Mouse (Mus musculus) megakaryocyte, adult 5-6 weeks (primary cell): Measurements from ENCODE around the gene Sema4d. TPM values are rescaled to one million over a fixed set of nuclear protein-coding genes. Genes with fewer than 3 reads are reported as not detected.
"Not testable (repeated sequence)": the region's sequence is repeated elsewhere in the genome, so short reads cannot be mapped to it uniquely, and the experiment has no call there.

ENCODE experiments used
- ATAC-seq: 2 replicates; pipeline ENCODE4 v1.8.0; 2016; ENCODE audit warnings: mild to moderate bottlenecking, inconsistent platforms; ENCODE audit not compliant: poor library complexity, severe bottlenecking
- total RNA-seq, 2 experiments: library from RNA; stranded (forward) in 1 of 2; stranded (reverse) in 1 of 2; fragments of 153-499, 151-499 nt in 1 of 2; fragments of 221-1000, 200-1000 nt in 1 of 2; gene quantifications; 2 replicates each; pipeline versions ENCODE4 v1.2.3 to v1.2.4; 2015 to 2017

The Sema4d gene
- total RNA-seq, 2 experiments from 2014 or later = 54.1 to 110 TPM

DNA sequence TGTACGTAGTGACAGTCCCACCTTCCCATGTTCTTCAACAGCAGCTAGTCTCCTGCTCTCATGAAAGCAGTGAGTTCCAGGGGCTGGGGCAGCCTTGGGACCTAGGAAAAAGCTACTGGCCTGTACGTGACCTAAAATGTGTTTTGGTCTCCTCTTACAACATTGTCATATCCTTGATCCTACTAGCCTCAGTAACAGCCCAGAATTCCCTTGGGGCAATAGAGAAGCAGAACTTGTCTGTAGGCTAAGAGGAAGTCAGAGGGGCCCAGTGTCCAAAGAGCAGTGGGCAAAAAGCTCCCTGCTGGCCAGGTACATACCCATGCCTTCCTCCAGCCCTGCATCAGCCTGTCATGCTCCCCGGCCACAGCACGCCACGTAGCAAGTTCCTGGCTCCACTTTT lies 106.6 kb downstream of the Sema4d start:
- ATAC-seq = 0 out of 2 replicates have a peak, but pooled peaks have one; percentile 49

- ATAC-seq = no peak
These were observed 108.1 kb downstream of the Sema4d start for GRCm38 (mm10) chr13:51685290-51685966.

DNA sequence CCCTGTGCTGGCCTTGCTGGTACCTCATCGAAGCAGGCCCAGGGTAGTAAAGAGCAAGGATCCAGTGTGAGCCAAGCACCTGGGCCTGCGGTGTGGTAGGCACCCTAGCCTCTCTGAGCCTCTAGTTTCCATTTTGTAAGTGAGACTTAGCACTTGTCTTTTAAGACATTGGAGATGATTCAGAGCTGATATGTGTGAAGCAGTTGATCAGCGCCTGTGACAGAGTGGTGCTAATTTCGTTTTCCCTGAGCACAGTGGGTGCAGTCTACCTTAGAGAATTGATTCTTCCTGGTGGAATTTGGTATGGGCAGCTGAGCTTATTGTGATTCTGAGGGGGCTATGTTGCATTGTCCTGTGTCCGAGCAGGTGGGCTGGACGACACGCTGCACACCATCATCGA lies 111.9 kb downstream of the Sema4d start:
- no peak for ATAC-seq

DNA sequence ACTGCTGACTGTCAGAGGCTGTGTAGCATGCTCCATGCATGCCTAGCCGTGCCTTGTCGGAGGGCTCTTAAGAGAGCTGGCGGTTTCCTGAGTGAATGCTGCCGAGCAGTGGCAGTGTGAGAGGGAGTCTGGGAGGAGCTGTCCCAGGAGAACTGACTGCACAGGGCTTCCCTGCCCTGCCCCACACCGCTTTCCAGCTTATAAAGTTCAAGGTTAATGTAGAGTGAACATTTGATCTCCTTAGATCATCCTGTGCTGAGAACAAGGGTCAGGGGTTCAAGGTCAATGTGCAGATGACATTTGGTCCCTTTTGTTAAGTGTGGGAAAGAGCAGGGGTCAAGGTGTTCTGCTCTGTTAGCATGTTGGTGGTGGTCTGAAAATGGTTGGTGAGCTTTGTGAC lies 112.5 kb downstream of the Sema4d start:
- no peak for ATAC-seq

- ATAC-seq = no peak
These were observed 114.2 kb downstream of the Sema4d start for GRCm38 (mm10) chr13:51679332-51679731.

- no peak for ATAC-seq
These were observed 114.9 kb downstream of the Sema4d start for GRCm38 (mm10) chr13:51678687-51679086.

DNA sequence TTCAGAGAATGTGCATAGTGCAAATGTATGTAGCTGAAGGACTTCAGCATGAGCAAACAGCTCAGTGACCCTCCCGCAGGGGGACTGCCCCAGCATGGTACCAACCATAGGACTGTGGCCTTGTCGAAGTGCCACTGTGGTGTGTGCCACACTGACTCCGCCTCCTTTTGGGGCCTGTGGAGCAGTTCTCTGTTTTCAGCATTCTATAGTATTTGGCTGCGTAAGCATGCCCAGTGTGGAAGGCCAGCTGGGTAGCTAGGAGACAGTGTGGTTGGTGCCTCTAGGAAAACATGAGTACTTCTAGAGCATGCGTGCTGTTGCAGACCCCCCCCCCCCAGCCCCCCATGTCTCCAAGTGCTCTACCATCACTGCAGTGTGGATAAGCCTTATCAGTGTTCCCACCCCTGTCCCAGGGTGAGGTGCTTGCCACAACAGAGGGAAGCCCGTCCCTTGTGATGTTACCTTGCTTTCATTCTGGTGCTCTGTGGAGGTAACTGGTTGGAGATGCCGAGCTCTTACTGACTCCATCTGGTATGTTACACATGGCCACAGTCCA lies 115.8 kb downstream of the Sema4d start:
- no peak for ATAC-seq

- no peak for ATAC-seq
These were observed 116.5 kb downstream of the Sema4d start for GRCm38 (mm10) chr13:51677041-51677440.

- no peak for ATAC-seq
These were observed 116.9 kb downstream of the Sema4d start for GRCm38 (mm10) chr13:51676641-51677040.

DNA sequence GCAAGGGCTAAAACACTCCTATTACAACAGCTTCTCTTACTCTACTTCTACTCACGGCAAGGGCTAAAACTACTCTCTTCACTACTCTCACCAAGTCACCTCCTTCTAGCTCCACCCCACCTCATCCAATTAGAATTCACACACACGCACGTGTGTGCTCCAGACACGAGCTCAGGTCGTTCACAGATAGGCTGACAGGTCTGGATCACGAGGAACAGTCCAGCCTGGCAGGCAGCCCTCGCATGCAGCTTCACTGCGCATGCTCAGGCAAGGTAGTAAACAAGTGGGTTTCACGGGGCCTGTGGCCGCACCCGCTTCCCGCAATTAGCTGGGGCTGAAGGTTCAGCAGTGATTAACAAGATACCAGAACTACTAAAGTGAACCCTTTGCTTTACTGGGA lies 125.4 kb downstream of the Sema4d start:
- not testable (repeated sequence) for ATAC-seq

- no peak for ATAC-seq
These were observed 130.0 kb downstream of the Sema4d start for GRCm38 (mm10) chr13:51663561-51663960.

- no peak for ATAC-seq
These were observed 134.0 kb downstream of the Sema4d start for GRCm38 (mm10) chr13:51659573-51659972.

DNA sequence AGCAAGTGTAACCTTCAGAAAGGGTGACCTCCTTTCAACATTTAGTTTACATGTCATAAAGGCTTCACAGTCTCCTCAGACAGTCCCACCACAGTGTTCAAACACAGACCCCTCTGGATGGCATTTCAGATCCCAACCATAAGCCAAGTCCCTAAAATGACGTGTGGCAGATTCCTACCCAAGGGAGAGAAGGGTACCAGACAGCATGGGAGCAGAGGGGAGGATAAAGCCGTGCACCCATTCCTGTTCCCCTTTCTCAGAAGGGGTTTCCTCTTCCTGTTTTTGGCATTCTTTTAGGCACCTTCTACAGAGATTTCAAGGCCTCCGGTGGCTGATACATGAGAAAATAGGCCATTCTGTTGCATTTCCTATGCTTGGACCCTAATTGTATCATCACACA lies 135.5 kb downstream of the Sema4d start:
- ATAC-seq = no peak

DNA sequence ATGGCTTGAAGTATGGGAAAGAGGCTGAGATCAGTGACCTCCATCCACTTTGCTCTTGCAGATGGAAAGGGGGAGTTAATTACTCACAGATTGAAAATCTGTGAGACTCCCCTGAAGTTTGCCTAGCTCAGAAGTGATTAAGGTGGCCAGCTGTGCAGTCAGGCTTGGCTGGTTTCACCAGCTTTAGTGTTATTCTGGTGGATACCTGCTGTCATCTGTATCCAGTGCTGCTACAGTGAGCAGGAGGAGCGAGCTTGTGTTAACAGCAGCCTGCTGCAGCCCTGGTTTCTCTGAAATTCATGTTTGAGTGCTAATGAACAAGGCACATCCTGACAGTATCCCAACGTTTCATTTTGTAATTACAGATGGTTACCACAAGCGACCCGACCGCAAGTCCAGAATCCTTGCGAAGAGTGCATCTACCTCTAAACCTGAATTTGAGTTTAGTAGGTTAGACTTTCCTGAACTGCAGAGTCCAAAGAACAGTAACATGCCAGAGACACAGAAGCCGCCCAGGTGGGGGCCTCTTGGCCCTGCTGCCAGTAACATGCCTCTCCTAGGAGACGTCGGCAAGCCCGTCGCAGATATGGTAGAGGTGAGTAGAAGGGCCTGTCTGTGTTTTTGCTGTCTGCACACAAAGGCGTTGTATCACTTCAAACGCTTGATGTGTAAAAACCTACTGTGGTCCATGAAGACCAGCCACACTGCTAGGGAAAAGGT lies 136.9 kb downstream of the Sema4d start:
- no peak for ATAC-seq

DNA sequence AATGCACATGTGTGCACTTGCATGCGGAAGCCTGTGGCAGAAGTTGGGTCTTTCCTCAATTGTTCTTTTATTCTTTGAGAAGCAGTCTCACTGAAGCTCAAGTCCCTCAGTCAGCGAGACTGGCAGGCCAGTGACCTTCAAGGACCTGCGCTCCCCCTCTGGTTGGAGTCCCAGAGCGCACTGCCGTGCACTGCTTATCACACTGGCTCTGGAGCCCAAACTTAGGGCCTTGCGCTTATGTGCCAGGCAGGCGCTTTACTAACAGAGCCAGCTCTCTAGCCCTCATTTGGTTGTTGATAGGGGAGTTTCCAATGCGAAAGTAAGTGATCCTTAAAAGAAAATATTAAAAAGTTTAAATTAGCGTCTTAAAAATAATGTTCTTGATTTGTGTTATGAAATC lies 139.6 kb downstream of the Sema4d start:
- ATAC-seq = no peak

DNA sequence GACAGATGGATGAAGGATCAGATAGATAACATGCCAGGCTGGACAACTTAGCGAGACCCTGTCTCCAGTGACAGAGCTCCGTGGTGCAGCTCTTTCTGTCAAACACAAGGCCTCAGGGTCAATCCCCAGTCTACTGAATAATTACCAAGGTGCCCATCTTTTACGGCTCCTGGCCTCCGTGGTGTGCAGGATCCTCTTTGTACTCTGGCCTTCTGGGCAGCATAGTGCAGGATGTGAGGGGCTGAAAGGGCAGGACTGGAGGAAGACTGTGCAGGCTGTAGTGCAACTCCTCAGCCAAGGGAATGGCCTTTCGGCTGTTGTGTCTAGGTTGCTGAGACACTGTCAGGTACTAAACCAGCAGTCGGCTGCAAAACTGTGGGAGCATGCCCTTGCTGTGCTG lies 140.4 kb downstream of the Sema4d start:
- no peak for ATAC-seq

- peak; percentile 98 for ATAC-seq
These were observed 142.0 kb downstream of the Sema4d start, which contains the start of gene Secisbp2 for GRCm38 (mm10) chr13:51651408-51652064. Gene Secisbp2, plus strand, starts transcription at chr13:51651697.

DNA sequence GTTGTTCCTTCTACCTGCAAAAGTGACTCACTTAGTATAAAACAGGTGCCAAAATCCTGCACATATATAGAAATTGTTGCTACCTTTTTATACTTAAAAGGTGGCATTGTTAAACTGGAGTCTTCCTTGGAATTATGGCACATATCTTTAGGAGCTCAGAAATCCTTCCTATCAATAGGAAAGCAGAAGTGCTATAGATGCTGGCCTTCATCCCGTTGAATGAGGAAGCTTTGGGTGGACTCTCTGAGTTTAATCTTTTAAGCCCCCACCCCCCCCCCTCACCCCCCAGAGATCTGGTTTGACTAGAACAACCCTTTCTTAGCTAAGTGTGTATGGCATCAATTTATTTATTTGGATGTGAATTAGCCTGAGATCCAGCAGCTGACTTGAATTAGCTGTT lies 143.8 kb downstream of the Sema4d start:
- ATAC-seq = no peak

- no peak for ATAC-seq
These were observed 145.3 kb downstream of the Sema4d start for GRCm38 (mm10) chr13:51648237-51648636.

GRCm38 (mm10) chr13:51647770-51648169 lies 145.8 kb downstream of the Sema4d start:
- no peak for ATAC-seq

- ATAC-seq = no peak
These were observed 147.1 kb downstream of the Sema4d start for GRCm38 (mm10) chr13:51646362-51647027.
